Mouse (Mus musculus) urinary bladder, adult 18-20 months (tissue): ENCODE measurements around the gene Slc46a1.

Experiments
- DNase-seq, 2 experiments: peaks; one replicate each; pipeline ENCODE4 v3.0.0; 2022; ENCODE audit warnings: low spot score in 2 of 2, mixed read lengths in 2 of 2

Slc46a1 gene

DNA sequence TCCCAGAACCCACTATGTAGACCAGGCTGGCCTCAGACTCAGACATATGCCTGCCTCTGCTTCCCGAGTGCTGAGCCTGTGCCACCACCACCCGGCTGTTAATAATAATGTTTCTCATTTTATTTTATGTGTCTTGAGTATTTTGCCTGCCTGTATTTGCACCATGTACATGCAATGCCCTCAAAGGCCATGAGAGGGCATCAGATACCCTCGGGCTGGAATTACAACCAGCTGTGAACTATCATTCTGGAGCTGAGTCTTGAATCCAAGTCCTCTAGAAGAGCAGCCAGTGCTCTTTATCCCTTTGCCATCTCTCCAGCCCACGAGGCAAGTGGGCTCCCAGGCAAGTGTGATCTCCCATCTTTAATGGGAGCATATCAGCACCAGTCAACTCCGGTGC lies 10.2 kb upstream of the Slc46a1 start:
- DNase-seq = peak in 1 of 2 experiments; percentile 42

- DNase-seq = no peak
These were observed 6.8 kb upstream of the Slc46a1 start for GRCm38 (mm10) chr11:78458740-78459139.

- DNase-seq = no peak
These were observed 3.6 kb upstream of the Slc46a1 start for GRCm38 (mm10) chr11:78461894-78462293.

DNA sequence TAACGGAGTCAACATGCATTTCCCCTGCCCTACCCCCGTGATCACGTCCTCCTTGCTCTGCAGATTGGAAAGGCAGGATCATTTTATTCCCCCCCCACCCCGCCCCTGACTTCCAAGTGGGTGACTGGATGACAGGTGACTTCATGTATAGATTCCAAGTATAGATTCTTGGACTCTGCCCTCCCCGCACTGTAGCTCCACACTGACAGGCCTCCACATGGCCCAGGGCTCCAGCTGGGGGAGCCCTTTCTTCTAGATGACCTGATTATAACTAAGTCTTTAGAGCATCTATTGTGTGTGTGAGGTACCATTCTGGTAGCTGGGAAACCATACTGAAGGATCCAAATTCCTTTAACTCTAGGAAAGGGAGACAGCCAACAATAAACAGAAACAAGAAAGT lies 2.8 kb upstream of the Slc46a1 start:
- no peak for DNase-seq

- no peak for DNase-seq
These were observed 2.0 kb upstream of the Slc46a1 start for GRCm38 (mm10) chr11:78463286-78464036.

DNA sequence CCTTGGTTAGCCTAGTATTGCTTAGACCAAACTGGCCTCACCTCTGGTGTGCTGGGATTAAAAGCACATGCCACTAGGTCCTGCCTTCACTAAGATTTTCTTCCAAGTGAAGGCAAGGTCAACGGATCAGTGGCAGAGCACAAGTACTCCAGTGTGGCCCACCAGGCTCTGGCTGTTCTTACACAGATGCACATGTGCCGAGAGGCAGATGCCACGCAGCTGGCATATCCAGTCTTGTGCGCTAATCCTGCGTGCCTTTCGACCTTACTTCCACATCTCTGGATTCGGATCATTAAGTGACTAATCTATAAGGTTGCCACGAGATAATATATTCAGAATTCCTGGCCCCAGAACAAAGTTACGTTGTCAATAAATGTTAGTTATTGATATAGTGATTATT lies 381 bp upstream of the Slc46a1 start:
- DNase-seq = no peak

DNA sequence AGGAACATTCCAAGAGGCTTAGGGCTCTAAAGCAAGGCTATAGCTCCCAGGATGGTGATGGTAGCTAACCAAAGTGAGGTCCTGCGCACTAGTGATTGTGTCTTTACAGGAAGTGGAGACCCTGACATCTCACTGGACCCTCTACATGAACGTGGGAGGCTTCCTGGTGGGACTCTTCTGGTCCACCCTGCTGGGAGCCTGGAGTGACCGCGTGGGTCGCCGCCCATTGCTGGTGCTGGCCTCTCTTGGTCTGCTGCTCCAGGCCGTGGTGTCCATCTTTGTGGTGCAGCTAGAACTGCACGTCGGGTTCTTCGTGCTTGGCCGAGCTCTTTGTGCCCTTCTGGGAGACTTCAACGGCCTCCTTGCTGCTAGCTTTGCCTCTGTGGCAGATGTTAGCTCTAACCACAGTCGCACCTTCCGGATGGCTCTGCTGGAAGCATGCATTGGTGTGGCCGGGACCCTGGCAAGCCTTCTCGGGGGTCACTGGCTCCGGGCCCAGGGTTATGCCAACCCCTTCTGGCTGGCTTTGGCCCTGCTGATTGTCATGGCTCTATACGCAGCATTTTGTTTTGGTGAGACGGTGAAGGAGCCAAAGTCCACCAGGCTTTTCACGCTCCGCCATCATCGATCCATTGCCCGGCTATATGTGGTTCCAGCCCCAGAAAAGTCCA lies 880 bp downstream of the Slc46a1 start:
- DNase-seq = no peak

GRCm38 (mm10) chr11:78467515-78467914 lies 2.0 kb downstream of the Slc46a1 start:
- DNase-seq = no peak

- no peak for DNase-seq
These were observed 2.4 kb downstream of the Slc46a1 start for GRCm38 (mm10) chr11:78467932-78468331.

DNA sequence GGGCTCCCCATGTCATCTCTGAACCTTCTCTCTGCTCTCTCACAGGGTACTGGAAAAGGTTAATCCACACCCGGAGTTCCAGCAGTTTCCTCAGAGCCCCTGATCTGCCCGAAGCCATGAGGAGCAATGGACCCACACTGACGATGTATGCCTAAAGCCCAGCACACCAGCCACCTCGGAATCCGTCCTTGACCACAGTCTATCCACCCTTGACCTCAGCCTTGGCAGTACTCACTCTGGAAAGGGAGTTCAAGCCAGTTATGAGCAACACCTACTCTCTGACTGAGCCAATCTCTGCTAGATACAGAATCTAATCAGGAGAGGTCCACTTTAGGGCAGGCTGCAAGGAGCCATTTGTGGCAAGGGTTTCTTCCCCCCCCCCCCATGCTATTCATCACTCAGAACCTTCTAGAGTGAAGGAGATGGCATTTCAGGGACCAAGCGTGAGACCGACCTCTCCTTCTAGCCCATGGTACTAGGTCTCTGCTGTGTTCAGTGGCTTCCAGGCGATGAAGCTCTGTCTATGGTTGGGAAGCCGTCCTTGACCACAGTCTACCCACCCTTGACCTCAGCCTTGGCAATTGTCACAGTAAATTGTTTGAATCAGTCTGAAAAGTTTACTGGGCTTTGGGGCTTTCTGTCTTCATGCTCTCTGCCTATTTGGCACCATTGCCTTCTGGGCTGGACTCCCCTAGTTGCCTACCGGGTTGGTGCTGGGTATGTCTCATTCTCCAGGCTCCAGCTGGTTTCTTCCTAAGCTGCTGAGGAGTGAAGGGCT lies 6.0 kb downstream of the Slc46a1 start:
- DNase-seq = no peak

DNA sequence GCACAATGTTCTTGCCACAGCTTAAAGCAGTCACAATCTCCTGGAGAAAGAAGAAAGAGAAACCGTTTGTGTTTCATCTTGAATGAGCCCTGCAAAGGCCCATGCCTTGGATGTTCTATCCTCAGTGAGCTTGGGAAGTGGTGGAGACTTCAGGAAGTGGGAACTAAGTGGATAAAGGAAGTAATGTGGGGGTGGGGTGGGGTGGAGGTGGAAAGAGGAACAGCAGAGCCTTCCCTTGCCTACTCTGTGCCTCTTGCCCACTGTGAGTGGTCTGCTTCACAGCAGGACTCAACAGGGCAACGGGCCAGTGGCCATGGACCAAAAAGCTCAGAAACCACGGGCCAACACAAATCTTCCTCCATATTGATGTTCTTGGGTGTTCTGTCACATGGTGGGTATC lies 9.8 kb downstream of the Slc46a1 start:
- no peak for DNase-seq

GRCm38 (mm10) chr11:78483639-78484038 lies 18.1 kb downstream of the Slc46a1 start:
- no peak for DNase-seq

GRCm38 (mm10) chr11:78488168-78488567 lies 22.7 kb downstream of the Slc46a1 start:
- DNase-seq = peak in 1 of 2 experiments; percentile 50

DNA sequence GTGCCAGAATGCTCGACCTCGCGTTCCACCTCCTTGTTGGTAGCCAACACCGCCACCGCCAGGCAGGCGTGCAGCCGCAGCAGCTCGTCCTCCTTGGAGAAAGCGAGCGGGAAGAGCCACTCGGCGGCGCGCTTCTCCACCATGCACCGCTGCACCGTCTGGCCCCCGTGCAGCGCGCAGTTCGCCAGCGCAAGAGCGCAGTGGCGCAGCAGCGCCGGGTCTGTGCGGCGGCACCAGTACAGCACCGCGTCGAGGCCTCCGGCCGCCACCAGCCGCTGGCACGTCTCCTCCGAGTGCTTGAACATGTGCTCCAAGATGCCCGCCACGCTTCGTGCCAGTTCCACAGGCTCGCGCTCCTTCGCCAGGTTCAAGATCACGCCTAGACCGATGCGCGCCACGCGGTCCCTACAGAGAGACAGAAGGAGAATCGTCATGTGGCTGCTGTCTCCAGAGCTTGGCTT lies 25.3 kb downstream of the Slc46a1 start:
- DNase-seq = peak in 1 of 2 experiments; percentile 11

DNA sequence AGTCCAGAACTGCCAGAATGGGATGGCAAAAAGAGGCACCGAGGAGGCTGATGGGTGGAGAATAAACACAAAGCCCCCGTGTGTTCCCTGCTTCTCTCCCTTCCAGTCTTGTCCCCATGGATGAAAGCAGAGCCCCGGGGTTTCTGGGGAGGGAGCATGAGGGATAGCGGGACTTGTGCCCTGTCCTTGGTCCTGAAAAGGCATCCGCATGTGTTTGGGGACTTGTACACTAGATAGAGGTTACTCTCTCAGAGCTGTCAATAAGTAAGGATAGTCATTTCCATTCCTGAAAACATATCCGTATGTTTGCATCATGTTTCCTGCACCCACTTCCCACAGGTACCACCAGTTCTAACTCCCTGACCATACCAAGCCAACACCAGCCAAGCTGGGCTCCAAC lies 30.4 kb downstream of the Slc46a1 start:
- DNase-seq = no peak

GRCm38 (mm10) chr11:78497071-78497541 lies 31.6 kb downstream of the Slc46a1 start:
- DNase-seq = peak in 1 of 2 experiments; percentile 28

GRCm38 (mm10) chr11:78497544-78498522 lies 32.3 kb downstream of the Slc46a1 start, which contains the start of gene Sarm1:
Gene Sarm1 (minus strand): TSS chr11:78497754.
- peak; percentile 84 to 86 for DNase-seq

GRCm38 (mm10) chr11:78499004-78499403 lies 33.5 kb downstream of the Slc46a1 start, which contains the start of gene Vtn:
Gene Vtn (plus strand): TSS chr11:78499091.
- no peak for DNase-seq

GRCm38 (mm10) chr11:78499543-78499942 lies 34.0 kb downstream of the Slc46a1 start:
- no peak for DNase-seq

GRCm38 (mm10) chr11:78500623-78501202 lies 35.2 kb downstream of the Slc46a1 start:
- no peak for DNase-seq
